Mouse (Mus musculus): ENCODE results near the gene Olfr1512.

DNA sequence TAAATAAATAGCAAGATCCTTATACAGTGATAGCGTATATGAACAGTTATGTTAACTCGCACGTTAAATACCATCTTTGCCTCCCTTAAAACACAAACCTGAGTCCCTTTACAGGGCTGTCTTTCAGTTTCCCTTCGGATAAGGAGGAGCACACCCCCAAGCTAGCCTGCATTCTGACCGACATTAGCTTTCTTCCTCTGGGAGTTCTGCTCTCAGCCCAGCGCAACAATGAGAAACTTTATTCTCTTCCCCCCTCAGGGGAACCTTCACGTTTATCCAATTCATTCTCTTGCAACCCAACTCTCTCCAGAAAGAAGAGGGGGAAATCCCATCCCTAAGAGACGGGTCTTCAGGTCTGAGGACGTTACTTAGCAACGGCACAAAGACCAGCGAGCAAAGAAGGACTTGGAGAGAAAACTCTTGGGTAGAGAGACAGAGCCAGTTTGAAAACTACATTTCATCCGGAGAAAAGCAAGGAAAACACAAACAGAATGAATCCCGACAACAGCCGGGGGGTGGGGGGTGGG is 51.5 kb downstream of the Olfr1512 start:
- TF ChIP-seq CTCF (IDR thresholded peaks at IDR 0.05; ENCODE audit: borderline replicate concordance, insufficient read depth, low read length): no peak
- TF ChIP-seq POLR2A (IDR thresholded peaks at IDR 0.05; ENCODE audit: low read depth, low read length): no peak
